Mouse (Mus musculus) liver, postnatal 0 days (tissue): ENCODE data around the gene Id3.

Experiments used
- CTCF ChIP-seq: sonication (generic); IDR thresholded peaks from 2 replicates; pipeline ENCODE4 v1.5.1; 2016; ENCODE audit warnings: antibody characterized with exemption, low read depth
- EP300 ChIP-seq: IDR thresholded peaks from 2 replicates; pipeline ENCODE4 v1.6.1; 2016; ENCODE audit warnings: antibody characterized with exemption, low read depth, mild to moderate bottlenecking

GRCm38 (mm10) chr4:136134978-136135873, 8.1 kb upstream of the Id3 start:
- TF ChIP-seq CTCF (no peak), EP300 (no peak)
